Mouse (Mus musculus) ovary, adult 18-20 months (tissue): ENCODE measurements around the gene Noa1.

Source experiments
- DNase-seq: peaks from one replicate; pipeline ENCODE4 v3.0.0; 2022; ENCODE audit warnings: low spot score, mixed read lengths

Noa1 gene

GRCm38 (mm10) chr5:77309924-77310772, at the start of gene Noa1, which contains the start of gene Polr2b:
Noa1 (minus strand) TSS chr5:77310084.
Polr2b (plus strand) TSS chr5:77310147.
- DNase-seq: peak; percentile 96

- DNase-seq: peak; percentile 47
Measured at GRCm38 (mm10) chr5:77358347-77358746, 48.5 kb upstream of the Noa1 start.

GRCm38 (mm10) chr5:77357405-77358149, 47.7 kb upstream of the Noa1 start:
- DNase-seq: peak; percentile 66

DNA sequence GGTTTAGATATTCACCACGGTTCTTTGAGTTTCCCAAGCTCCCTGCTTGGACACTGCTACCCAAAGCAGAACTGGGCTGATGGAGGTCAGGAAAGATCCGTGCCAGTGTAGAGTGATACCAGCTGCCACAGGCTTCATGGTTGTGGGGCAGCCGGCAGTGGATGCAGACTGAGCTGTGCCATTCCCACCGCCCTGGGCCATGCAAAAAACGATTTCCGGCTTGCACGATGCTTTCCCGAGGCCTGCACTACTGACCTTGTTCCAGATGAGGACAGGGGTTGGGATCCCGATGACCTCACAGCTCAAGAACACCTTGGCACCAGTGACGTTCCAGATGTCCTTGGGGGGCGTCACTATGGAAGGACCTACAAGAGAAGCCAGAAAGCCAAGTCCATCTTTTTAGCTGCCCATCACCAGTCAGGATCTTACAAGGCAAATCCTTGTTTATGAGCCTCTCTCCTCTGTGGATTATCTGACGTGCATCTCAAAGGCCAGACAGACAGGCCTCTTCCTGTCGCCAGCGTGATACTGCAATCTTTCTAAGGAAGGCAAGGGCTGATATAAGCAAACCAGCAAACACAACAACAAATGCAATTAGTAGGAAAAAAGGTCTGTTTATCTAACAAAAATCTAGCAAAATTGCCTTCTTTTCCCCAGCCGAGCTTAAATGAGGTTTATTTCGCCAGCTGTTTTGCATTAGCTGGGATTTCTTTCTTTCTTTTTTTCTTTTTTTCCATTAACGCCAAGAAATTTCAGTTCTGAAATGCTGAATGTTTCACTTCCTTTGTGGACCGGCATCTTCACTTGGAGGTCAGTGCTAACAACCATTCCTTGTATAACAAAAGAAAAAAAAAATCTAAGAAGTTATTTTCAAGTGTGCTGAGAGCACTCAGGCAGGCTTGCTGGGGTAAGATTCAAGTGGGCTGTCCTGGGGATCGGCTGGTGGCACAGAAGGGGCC, 45.7 kb upstream of the Noa1 start:
- no peak for DNase-seq

GRCm38 (mm10) chr5:77354361-77354787, 44.5 kb upstream of the Noa1 start:
- peak; percentile 47 for DNase-seq

- no peak for DNase-seq
Measured at GRCm38 (mm10) chr5:77351691-77352090, 41.8 kb upstream of the Noa1 start.

DNA sequence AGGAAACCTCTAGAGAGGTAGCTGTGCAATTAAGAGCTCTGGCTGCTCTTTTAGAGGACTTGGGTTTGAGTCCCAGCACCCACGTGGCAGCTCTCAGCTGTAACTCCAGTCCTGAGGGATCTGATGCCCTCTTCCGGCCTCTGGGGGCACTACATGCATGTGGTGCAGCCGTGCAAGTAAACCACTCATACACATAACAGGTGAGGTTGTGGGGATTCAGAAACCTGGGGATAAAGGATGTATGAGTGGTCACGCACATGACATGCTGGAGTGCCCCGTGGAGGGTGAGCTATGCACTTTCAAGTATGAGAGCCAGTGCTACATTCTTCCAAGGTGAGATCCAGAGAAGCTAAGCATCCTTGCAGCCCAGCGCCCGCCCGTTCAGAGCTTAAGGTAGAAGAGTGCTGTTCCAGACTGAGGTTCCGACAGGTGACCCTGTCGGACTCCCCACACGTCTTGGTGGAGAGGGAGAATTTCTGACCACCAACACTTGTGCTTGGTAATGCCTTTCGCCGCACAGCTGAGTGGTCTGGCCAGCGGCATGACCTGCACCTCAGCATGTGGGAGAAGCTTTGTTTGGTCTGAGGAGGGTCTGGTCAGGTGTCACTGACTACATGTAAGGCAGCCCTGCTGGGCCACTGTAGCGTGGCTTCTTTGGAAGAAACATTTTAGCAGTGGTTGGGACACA, 40.2 kb upstream of the Noa1 start:
- DNase-seq: no peak

DNA sequence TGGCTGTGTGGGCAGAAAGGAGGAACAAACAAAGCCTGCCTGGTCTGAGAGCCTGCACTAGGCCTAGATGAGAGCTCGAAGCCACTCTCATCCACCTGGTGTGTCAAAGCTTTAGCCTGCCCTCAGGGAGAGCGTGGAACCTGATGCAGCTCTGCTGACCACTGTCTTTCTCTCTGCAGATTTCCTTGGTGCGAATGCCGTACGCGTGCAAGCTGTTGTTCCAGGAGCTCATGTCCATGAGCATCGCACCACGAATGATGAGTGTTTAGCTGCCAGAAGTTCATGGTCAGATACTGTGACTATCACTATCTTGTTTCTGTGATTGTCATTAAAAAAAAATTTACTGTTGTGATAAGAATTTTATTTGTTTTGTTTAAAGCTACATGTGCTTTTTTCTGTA, 39.0 kb upstream of the Noa1 start:
- DNase-seq: no peak

GRCm38 (mm10) chr5:77340033-77340432, 30.1 kb upstream of the Noa1 start:
- no peak for DNase-seq

DNA sequence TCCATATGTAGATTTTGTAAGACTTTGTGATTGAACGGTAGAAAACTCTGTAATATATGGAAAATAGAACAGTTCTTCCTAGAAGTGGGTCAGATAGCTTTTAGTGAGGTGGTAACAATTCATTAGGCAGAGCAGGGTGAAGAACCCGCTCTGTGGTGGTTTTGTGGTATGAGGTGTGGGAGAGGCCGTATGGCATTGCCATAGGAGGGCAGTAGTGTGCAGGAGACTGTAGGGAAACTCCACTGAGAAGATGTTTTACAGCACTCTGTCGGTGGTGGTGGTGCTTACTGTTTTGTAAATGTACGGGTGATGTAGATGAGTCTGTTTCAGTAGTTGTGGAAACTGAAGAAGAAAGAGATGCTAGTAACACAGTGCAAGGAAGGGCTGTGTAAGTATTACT, 20.3 kb upstream of the Noa1 start:
- DNase-seq: no peak

DNA sequence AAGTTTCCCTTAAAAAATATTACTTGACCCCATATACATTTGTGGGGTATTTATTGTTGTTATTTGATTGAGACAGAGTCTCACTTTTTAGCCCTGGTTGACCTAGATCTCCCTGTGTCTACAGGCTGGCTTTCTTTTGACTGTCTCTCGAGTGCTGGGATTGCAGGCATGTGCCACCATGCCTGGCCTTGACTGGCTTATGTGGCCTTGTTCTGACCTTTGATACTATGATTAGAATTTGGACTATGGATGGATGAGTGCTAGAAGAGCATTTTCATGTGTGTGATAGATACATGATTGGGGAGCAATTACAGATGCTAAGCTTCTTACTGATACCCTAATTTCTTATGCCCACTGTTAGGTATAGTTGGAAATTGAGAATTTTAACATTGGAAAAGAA, 15.1 kb upstream of the Noa1 start:
- DNase-seq: no peak

DNA sequence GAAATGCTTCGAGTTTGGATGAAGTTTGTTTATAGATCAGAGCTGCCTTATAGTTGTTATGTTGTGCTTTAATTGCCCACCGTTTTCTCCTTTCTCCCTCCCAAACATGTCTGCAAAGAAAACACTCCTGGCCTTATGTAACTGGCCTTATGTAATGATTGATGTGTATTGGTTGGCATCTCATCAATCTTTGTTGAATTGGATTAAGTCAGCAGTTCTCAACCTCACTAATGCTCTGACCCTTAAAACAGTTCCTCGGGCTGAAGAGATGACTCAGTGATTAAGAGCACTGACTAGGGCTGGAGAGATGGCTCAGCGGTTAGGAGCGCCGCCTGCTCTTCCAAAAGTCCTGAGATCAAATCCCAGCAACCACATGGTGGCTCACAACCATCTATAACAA, 5.1 kb upstream of the Noa1 start:
- no peak for DNase-seq

DNA sequence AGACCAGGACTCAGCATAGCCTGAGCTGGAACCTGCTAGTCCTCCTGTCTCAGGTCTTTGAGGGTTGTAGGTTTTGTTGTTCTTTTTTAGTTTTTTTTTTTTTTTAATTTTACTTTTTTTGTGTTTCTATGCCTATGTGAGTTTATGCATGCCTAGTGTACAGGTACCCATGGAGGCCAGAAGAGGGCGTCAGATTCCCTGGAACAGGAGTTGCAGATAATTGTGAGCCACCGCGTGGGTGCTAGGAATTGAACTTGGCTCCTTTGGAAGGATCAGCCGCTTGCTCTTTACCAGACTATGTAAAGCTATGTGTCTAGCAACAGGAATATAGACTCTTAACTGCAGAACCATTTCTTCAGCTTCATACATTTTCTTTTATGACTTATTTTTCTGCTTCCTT, 4.3 kb upstream of the Noa1 start:
- DNase-seq: no peak

GRCm38 (mm10) chr5:77309051-77309906, 605 bp downstream of the Noa1 start:
- peak; percentile 5 for DNase-seq

DNA sequence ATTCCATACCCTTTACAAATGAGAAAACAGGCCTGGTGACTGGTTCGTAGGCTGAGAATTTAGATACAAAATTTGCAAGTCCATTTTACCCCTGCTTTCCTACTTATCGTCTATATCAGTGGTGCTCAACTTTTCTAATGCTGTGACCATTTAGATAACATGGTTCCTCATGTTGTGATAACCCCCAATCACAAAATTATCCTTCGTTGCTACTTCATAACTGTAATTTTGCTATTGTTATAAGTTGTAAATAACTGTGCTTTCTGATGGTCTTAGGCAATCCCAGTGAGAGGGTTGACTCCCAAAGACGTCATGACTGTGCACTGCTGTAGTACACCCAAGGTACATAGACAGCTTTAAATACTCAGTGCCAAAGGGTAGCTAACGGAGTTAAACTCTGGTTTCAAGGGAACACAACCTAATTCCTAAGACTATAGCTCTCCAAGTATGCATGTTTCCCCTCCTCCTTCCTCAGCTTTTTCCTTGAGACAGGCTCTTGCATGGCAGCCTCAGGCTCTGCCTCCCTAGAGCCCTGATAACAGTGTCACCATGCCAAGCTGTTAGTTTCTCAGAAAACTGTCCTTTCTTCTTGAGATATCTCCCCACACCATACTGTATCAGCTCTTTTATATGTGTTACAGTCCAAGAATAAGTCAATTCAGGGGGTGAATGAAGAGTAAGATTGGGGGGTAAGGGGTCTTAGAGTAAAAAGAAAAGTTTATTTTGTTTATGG, 1.9 kb downstream of the Noa1 start:
- no peak for DNase-seq

DNA sequence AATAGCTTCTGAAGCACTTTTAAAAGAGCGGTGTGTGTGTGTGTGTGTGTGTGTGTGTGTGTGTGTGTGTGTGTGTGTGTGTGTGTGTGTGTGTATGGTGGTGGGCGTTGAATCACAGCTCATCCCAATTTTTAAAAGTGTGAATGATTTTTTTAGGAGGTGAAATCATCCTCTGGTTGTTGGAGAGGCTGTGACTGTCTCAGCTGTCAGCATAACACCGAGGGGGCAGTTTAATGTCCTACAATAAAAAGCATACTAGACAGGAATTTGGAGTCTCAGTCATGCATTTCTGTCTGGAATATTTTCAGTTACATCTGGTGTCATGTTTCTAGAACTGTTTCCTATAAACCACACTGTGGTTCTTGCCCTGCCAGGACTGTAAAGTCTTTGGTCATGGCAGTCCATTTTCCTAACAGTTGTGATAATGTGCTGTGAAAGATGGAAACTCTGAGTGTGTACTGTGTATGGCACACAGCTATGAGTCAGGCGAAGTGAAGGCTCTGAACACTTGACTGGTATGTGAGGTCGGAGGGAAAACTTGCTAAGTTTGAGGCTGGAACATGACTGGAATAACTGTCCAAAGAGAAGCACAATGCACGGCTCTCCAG, 8.5 kb downstream of the Noa1 start:
- no peak for DNase-seq

DNA sequence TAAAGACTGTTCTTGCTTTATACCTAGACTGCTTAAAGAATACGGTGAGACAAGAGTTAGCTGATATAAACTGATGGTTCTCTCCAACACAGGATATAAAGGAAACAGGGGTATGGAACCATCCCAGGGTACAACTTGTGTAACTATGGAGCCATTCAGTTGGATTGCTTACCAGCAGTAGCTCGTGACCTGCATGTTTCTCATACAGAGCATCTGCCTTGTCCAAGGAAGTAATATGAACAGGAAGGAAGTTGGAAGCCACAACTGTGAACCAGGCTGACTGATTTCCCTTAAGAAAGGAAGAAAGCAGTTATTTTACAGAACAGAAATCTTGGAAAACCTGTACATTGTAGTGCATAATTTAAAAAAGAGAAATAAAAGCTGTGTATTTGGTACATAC, 10.4 kb downstream of the Noa1 start:
- DNase-seq: no peak

DNA sequence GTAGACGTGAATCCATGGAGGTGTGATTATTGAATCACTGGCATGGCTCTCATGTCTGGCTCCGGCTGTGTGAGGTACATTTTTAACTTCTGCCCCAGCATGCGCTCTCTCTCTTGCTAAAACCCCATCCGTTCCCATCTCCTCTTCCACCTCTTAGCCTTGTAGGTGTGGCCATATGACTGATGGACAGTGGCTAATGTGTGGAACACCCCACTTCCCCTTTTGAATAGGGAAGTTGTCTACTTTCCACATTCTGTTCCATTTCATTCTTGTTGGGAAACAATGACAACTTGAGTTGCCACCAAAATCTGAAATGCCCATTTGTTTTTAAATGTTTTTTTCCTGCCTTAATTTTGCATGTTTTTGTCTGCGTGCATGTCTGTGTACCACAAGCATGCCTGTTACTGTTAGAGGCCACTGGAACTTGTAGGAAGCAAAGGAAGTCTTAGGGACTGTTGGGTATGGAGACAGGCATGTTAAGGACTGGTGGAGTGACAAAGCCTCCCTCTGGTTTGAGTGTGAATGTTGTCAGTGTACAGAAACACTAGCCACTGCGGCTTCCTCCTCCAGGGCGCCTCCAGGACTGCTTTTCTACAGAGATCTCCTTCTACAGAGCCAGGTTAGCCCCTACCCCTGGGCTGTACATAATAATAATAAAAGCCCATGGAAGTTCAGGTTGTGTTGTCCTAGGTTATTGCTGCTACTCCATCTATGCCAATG, 16.9 kb downstream of the Noa1 start:
- DNase-seq: no peak

- DNase-seq: no peak
Measured at GRCm38 (mm10) chr5:77290606-77291005, 19.3 kb downstream of the Noa1 start.
